Mouse (Mus musculus) MEL (cell line): ENCODE measurements around the gene Cdkal1. TPM values are rescaled to one million over a fixed set of nuclear protein-coding genes. Genes with fewer than 3 reads are reported as not detected.

Experiments used
- DNase-seq: peaks from one replicate; pipeline ENCODE4 v3.0.0; 2011; ENCODE audit warnings: low read depth, low spot score
- H3K27ac ChIP-seq: 2 replicates; pipeline ENCODE4 v1.5.1; 2012; ENCODE audit warnings: low read depth, mild to moderate bottlenecking, control low read depth, low read length, moderate library complexity; ENCODE audit not compliant: control insufficient read depth
- H3K27me3 ChIP-seq, 2 experiments: fragments of 150-350 bp in 1 of 2; sonication (generic) in 1 of 2; 2 replicates each; pipeline ENCODE4 v1.6.1; 2012; ENCODE audit warnings: low read length in 2 of 2, mild to moderate bottlenecking in 2 of 2, improper control_type of control experiment in 1 of 2, moderate library complexity in 1 of 2; ENCODE audit not compliant: insufficient read depth in 2 of 2, control insufficient read depth in 1 of 2
- H3K36me3 ChIP-seq, 2 experiments: 2 replicates each; pipeline ENCODE4 v1.6.1; 2012 to 2014; ENCODE audit warnings: low read length in 2 of 2, improper control_type of control experiment in 1 of 2, inconsistent platforms in 1 of 2, mild to moderate bottlenecking in 1 of 2; ENCODE audit not compliant: insufficient read depth in 2 of 2, control insufficient read depth in 1 of 2
- H3K4me1 ChIP-seq, 2 experiments: fragments of 150-350 bp in 1 of 2; sonication (generic) in 1 of 2; 2 replicates each; pipeline ENCODE4 v1.6.1; 2012; ENCODE audit warnings: low read length in 2 of 2, improper control_type of control experiment in 1 of 2, mild to moderate bottlenecking in 1 of 2; ENCODE audit not compliant: insufficient read depth in 2 of 2, control insufficient read depth in 1 of 2
- H3K4me3 ChIP-seq, 2 experiments: fragments of 150-350 bp in 1 of 2; sonication (generic) in 1 of 2; 2 replicates each; pipeline ENCODE4 v1.5.1; 2012; ENCODE audit warnings: low read depth in 2 of 2, low read length in 2 of 2, mild to moderate bottlenecking in 2 of 2, moderate library complexity in 2 of 2, control low read depth in 1 of 2, improper control_type of control experiment in 1 of 2; ENCODE audit not compliant: control insufficient read depth in 1 of 2, insufficient read depth in 1 of 2
- H3K79me2 ChIP-seq: 2 replicates; pipeline ENCODE4 v1.6.1; 2012; ENCODE audit warnings: mild to moderate bottlenecking, low read length, moderate library complexity; ENCODE audit not compliant: control insufficient read depth, poor library complexity, insufficient read depth
- H3K9ac ChIP-seq: 2 replicates; pipeline ENCODE4 v1.6.1; 2012; ENCODE audit warnings: low read depth, mild to moderate bottlenecking, control low read depth, low read length, moderate library complexity; ENCODE audit not compliant: control insufficient read depth, poor library complexity, severe bottlenecking
- H3K9me3 ChIP-seq: fragments of 150-350 bp; sonication (generic); replicated peaks from 2 replicates; pipeline ENCODE4 v1.6.1; 2012; ENCODE audit warnings: mild to moderate bottlenecking, low read length, improper control_type of control experiment, moderate library complexity; ENCODE audit not compliant: insufficient read depth
- CHD1 ChIP-seq: IDR thresholded peaks from 2 replicates; pipeline ENCODE4 v1.6.1; 2012; ENCODE audit warnings: low read depth, mild to moderate bottlenecking, inconsistent platforms, low read length, improper control_type of control experiment
- CHD2 ChIP-seq: IDR thresholded peaks from 2 replicates; pipeline ENCODE4 v1.6.1; 2011; ENCODE audit warnings: low read length, improper control_type of control experiment
- CTCF ChIP-seq, 3 experiments: IDR thresholded peaks in 2 of 3; conservative IDR thresholded peaks in 1 of 3; 2 replicates each; pipeline ENCODE4 v1.5.1; 2011 to 2012; ENCODE audit warnings: low read length in 3 of 3, low read depth in 2 of 3, mild to moderate bottlenecking in 2 of 3, improper control_type of control experiment in 1 of 3, inconsistent platforms in 1 of 3, mixed read lengths in 1 of 3, moderate library complexity in 1 of 3; ENCODE audit not compliant: control insufficient read depth in 1 of 3, insufficient read depth in 1 of 3, poor library complexity in 1 of 3, severe bottlenecking in 1 of 3
- E2F4 ChIP-seq: IDR thresholded peaks from 2 replicates; pipeline ENCODE4 v1.6.1; 2011; ENCODE audit warnings: low read depth, low read length, improper control_type of control experiment, borderline replicate concordance
- ELF1 ChIP-seq: IDR thresholded peaks from 2 replicates; pipeline ENCODE4 v1.6.1; 2014; ENCODE audit warnings: low read depth, mild to moderate bottlenecking, inconsistent platforms, low read length, improper control_type of control experiment, moderate library complexity
- GABPA ChIP-seq: IDR thresholded peaks from 2 replicates; pipeline ENCODE4 v1.6.1; 2012; ENCODE audit warnings: low read depth, mild to moderate bottlenecking, inconsistent platforms, low read length, improper control_type of control experiment, moderate library complexity
- HCFC1 ChIP-seq: IDR thresholded peaks from 2 replicates; pipeline ENCODE4 v1.6.1; 2012; ENCODE audit warnings: low read depth, mild to moderate bottlenecking, inconsistent platforms, low read length, improper control_type of control experiment, moderate library complexity
- MAZ ChIP-seq: IDR thresholded peaks from 2 replicates; pipeline ENCODE4 v1.6.1; 2012; ENCODE audit warnings: low read depth, mild to moderate bottlenecking, inconsistent platforms, low read length, improper control_type of control experiment
- MXI1 ChIP-seq: IDR thresholded peaks from 2 replicates; pipeline ENCODE4 v1.6.1; 2011; ENCODE audit warnings: mild to moderate bottlenecking, low read depth, low read length, improper control_type of control experiment
- MYB ChIP-seq: IDR thresholded peaks from 2 replicates; pipeline ENCODE4 v1.6.1; 2011; ENCODE audit warnings: mild to moderate bottlenecking, low read depth, low read length, improper control_type of control experiment
- MYC ChIP-seq: IDR thresholded peaks from 2 replicates; pipeline ENCODE4 v1.6.1; 2011; ENCODE audit warnings: low read depth, mild to moderate bottlenecking, low read length, improper control_type of control experiment, moderate library complexity
- NELFE ChIP-seq: IDR thresholded peaks from 2 replicates; pipeline ENCODE4 v1.6.1; 2011; ENCODE audit warnings: low read depth, low read length, improper control_type of control experiment
- NRF1 ChIP-seq: IDR thresholded peaks from 2 replicates; pipeline ENCODE4 v1.6.1; 2014; ENCODE audit warnings: low read depth, mild to moderate bottlenecking, inconsistent platforms, low read length, improper control_type of control experiment, moderate library complexity; ENCODE audit not compliant: poor library complexity, insufficient read depth, severe bottlenecking
- POLR2A ChIP-seq, 2 experiments: IDR thresholded peaks; 2 replicates each; pipeline ENCODE4 v1.6.1; 2011 to 2012; ENCODE audit warnings: low read length in 2 of 2, mild to moderate bottlenecking in 2 of 2, control low read depth in 1 of 2, improper control_type of control experiment in 1 of 2, low read depth in 1 of 2, moderate library complexity in 1 of 2; ENCODE audit not compliant: control insufficient read depth in 1 of 2, insufficient read depth in 1 of 2, poor library complexity in 1 of 2
- POLR2AphosphoS2 ChIP-seq: IDR thresholded peaks from 2 replicates; pipeline ENCODE4 v1.6.1; 2011; ENCODE audit warnings: low read length, improper control_type of control experiment
- SIN3A ChIP-seq: IDR thresholded peaks from 2 replicates; pipeline ENCODE4 v1.6.1; 2012; ENCODE audit warnings: low read length, improper control_type of control experiment, inconsistent platforms
- SMC3 ChIP-seq: IDR thresholded peaks from 2 replicates; pipeline ENCODE4 v1.6.1; 2011; ENCODE audit warnings: low read depth, low read length, improper control_type of control experiment
- TBP ChIP-seq: IDR thresholded peaks from 2 replicates; pipeline ENCODE4 v1.8.0; 2011; ENCODE audit warnings: low read depth, low read length, improper control_type of control experiment
- TCF12 ChIP-seq: IDR thresholded peaks from 2 replicates; pipeline ENCODE4 v1.6.1; 2014; ENCODE audit warnings: low read depth, mild to moderate bottlenecking, inconsistent platforms, low read length, improper control_type of control experiment, moderate library complexity
- UBTF ChIP-seq: IDR thresholded peaks from 2 replicates; pipeline ENCODE4 v1.6.1; 2012; ENCODE audit warnings: low read depth, mild to moderate bottlenecking, inconsistent platforms, low read length, improper control_type of control experiment, moderate library complexity, borderline replicate concordance; ENCODE audit not compliant: insufficient read depth
- USF2 ChIP-seq, 2 experiments: IDR thresholded peaks; 2 replicates each; pipeline ENCODE4 v1.6.1; 2011 to 2012; ENCODE audit warnings: improper control_type of control experiment in 2 of 2, low read length in 2 of 2, borderline replicate concordance in 1 of 2, inconsistent platforms in 1 of 2, low read depth in 1 of 2, mild to moderate bottlenecking in 1 of 2; ENCODE audit not compliant: insufficient read depth in 1 of 2
- ZKSCAN1 ChIP-seq: IDR thresholded peaks from 2 replicates; pipeline ENCODE4 v1.6.1; 2012; ENCODE audit warnings: low read depth, mild to moderate bottlenecking, inconsistent platforms, low read length, improper control_type of control experiment, moderate library complexity
- ZMIZ1 ChIP-seq: IDR thresholded peaks from 2 replicates; pipeline ENCODE4 v1.6.1; 2012; ENCODE audit warnings: low read depth, mild to moderate bottlenecking, inconsistent platforms, low read length, improper control_type of control experiment, moderate library complexity
- polyA plus RNA-seq, 2 experiments: library from polyadenylated mRNA; stranded (reverse) in 1 of 2; unstranded in 1 of 2; fragments of >175 nt in 1 of 2; fragments of >200 nt in 1 of 2; gene quantifications; 2 replicates each; pipeline versions ENCODE4 v1.2.1 to v1.2.4; 2012; ENCODE audit warnings: low replicate concordance in 2 of 2, low read depth in 1 of 2; ENCODE audit not compliant: insufficient read length in 2 of 2, insufficient read depth in 1 of 2, missing spikeins in 1 of 2
- total RNA-seq: library from RNA; depleted of rRNA; stranded (reverse); fragments of 300-350 nt; gene quantifications from 2 replicates; pipeline ENCODE4 v1.2.3, GENCODE M21; 2012

The Cdkal1 gene
- total and polyA plus RNA-seq, 3 experiments = 10.6 to 11.0 TPM; not detected in 1

GRCm38 (mm10) chr13:29721206-29721605 lies 134.3 kb downstream of the Cdkal1 start:
- Histone ChIP-seq H3K4me3 (no peak overlapping the region), H3K79me2 (no peaks in the 10 kb centered on the region), H3K9me3 (no peaks in the 10 kb centered on the region), H3K9ac (no peak overlapping the region), H3K4me1 (peaks cover under 1 to 2% of the 10 kb centered on the region in 2 experiments; a peak in 2 of 4 replicates), H3K36me3 (peaks cover 0 to 1% of the 10 kb centered on the region in 2 experiments; a peak in 1 of 4 replicates), H3K27me3 (no peaks in the 10 kb centered on the region), H3K27ac (no peak overlapping the region)
- TF ChIP-seq POLR2AphosphoS2 (no peak), UBTF (no peak), HCFC1 (no peak), TBP (no peak), MYB (no peak), CHD1 (no peak), TCF12 (no peak), GABPA (no peak), SMC3 (no peak), ZKSCAN1 (no peak), SIN3A (no peak), USF2 (IDR thresholded peaks at IDR 0.05; ENCODE audit: borderline replicate concordance in 1 of 2, insufficient read depth in 1 of 2, low read depth in 1 of 2, low read length in 2 of 2) (no peak), E2F4 (no peak)
- DNase-seq = no peak

GRCm38 (mm10) chr13:29716550-29716949 lies 138.9 kb downstream of the Cdkal1 start:
- Histone ChIP-seq H3K4me1 (no peaks in the 10 kb centered on the region), H3K9me3 (no peaks in the 10 kb centered on the region), H3K36me3 (no peaks in the 10 kb centered on the region), H3K27ac (no peak overlapping the region), H3K27me3 (no peaks in the 10 kb centered on the region), H3K9ac (no peak overlapping the region), H3K4me3 (no peak overlapping the region)
- no peak for DNase-seq
- TF ChIP-seq TCF12 (no peak), CHD2 (no peak)
- TF ChIP-seq, all 39 proteins: peak for 0
- no peaks in the 10 kb centered on the region for H3K79me2 ChIP-seq

GRCm38 (mm10) chr13:29715241-29715841 lies 140.1 kb downstream of the Cdkal1 start:
- H3K4me1 ChIP-seq = no peaks in the 10 kb centered on the region
- DNase-seq = no peak
- no peak overlapping the region for H3K27ac ChIP-seq
- H3K9me3 ChIP-seq = no peaks in the 10 kb centered on the region
- H3K9ac ChIP-seq = no peak overlapping the region
- no peaks in the 10 kb centered on the region for H3K79me2 ChIP-seq
- H3K4me3 ChIP-seq = no peak overlapping the region
- no peaks in the 10 kb centered on the region for H3K27me3 ChIP-seq
- no peaks in the 10 kb centered on the region for H3K36me3 ChIP-seq
- TF ChIP-seq ELF1 = no peak
- no peak for TF ChIP-seq MXI1
- TF ChIP-seq MAZ = no peak
- TF ChIP-seq ZKSCAN1 = no peak
- no peak for TF ChIP-seq ZMIZ1
- TF ChIP-seq UBTF = no peak
- no peak for TF ChIP-seq POLR2A (IDR thresholded peaks at IDR 0.05; ENCODE audit: control insufficient read depth in 1 of 2, insufficient read depth in 1 of 2, low read depth in 1 of 2, low read length in 2 of 2, poor library complexity in 1 of 2)
- no peak for TF ChIP-seq MYC
- TF ChIP-seq SIN3A = no peak
- TF ChIP-seq USF2 (IDR thresholded peaks at IDR 0.05; ENCODE audit: borderline replicate concordance in 1 of 2, insufficient read depth in 1 of 2, low read depth in 1 of 2, low read length in 2 of 2) = no peak
- no peak for TF ChIP-seq CHD2
- TF ChIP-seq CTCF (IDR thresholded peaks at IDR 0.05 in 2 of 3, conservative IDR thresholded peaks at IDR 0.05 in 1 of 3; ENCODE audit: control insufficient read depth in 1 of 3, insufficient read depth in 1 of 3, low read depth in 2 of 3, low read length in 3 of 3, poor library complexity in 1 of 3, severe bottlenecking in 1 of 3) = no peak
- no peak for TF ChIP-seq NELFE
- no peak for TF ChIP-seq NRF1
